Mouse (Mus musculus) testis, adult 2 months (tissue): ENCODE results near the gene Pcsk4.

Source experiments
- CTCF ChIP-seq: fragments of 200-500 bp; IDR thresholded peaks from 2 replicates; pipeline ENCODE4 v1.5.1; 2012; ENCODE audit warnings: low read depth, mild to moderate bottlenecking, inconsistent platforms, low read length, moderate library complexity; ENCODE audit not compliant: control insufficient read depth, insufficient read depth, insufficient replicate concordance
- POLR2A ChIP-seq: fragments of 200-500 bp; IDR thresholded peaks from 2 replicates; pipeline ENCODE4 v1.6.1; 2012; ENCODE audit warnings: low read depth, mild to moderate bottlenecking, inconsistent platforms, low read length, moderate library complexity; ENCODE audit not compliant: control insufficient read depth

DNA sequence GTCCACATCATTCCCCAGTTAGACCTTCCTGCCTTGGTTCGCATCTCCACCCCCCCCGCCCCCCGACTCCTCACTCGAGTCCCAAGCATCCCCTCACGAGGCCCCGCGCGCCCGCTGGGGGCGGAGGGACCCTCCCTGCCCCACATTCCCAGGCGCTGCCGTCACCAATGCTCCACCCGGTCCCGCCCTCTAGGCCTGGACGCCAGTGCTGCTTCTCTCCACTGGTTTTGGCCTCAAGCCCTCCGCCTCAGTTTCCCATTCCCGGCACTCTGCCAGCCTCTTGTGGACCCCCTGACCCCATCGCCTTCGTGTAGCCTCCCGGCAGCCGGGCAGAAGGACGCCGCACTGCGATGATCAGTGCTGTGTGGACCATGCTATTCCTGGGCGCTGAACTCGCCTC lies 19.7 kb upstream of the Pcsk4 start:
- TF ChIP-seq CTCF, result no peak
- no peak for TF ChIP-seq POLR2A
